Mouse (Mus musculus) gastrocnemius, postnatal 10 days (tissue): ENCODE data around the gene Mfsd8. TPM values are rescaled to one million over a fixed set of nuclear protein-coding genes. Genes with fewer than 3 reads are reported as not detected.
"Not testable (repeated sequence)": the region's sequence is repeated elsewhere in the genome, so short reads cannot be mapped to it uniquely, and the experiment has no call there.

Experiments
- DNase-seq: peaks from one replicate; pipeline ENCODE4 v3.0.0; 2021; ENCODE audit warnings: mixed read lengths
- long read RNA-seq, 2 experiments: library from polyadenylated mRNA; stranded (forward); transcript quantifications; one replicate each; pipeline ENCODE4 v2.0.0; 2021
- total RNA-seq, 2 experiments: library from RNA; stranded (reverse); gene quantifications; 2 replicates each; pipeline ENCODE4 v1.2.3; 2021

Gene Mfsd8
- total RNA-seq: 10 to 100 TPM; 12.1 to 12.4 TPM
- long read RNA-seq, experiment 1, transcript Mfsd8-201 (12 exons, 3,151 nt): major isoform, 7 of 11 reads
- long read RNA-seq, experiment 1, partial matches to known transcripts: 1 of 11 reads
- long read RNA-seq, experiment 1, other reads (novel, unspliced or antisense): 3 of 11 reads
- long read RNA-seq, experiment 2, transcript Mfsd8-201 (12 exons, 3,151 nt): major isoform, 18 of 28 reads
- long read RNA-seq, experiment 2, partial matches to known transcripts: 0 of 28 reads
- long read RNA-seq, experiment 2, other reads (novel, unspliced or antisense): 10 of 28 reads

GRCm38 (mm10) chr3:40846473-40846956, at the start of gene Mfsd8:
Gene Mfsd8, minus strand, starts transcription at chr3:40846886.
- DNase-seq: peak; percentile 89

GRCm38 (mm10) chr3:40894336-40894735, 47.6 kb upstream of the Mfsd8 start:
- peak; percentile 27 for DNase-seq

DNA sequence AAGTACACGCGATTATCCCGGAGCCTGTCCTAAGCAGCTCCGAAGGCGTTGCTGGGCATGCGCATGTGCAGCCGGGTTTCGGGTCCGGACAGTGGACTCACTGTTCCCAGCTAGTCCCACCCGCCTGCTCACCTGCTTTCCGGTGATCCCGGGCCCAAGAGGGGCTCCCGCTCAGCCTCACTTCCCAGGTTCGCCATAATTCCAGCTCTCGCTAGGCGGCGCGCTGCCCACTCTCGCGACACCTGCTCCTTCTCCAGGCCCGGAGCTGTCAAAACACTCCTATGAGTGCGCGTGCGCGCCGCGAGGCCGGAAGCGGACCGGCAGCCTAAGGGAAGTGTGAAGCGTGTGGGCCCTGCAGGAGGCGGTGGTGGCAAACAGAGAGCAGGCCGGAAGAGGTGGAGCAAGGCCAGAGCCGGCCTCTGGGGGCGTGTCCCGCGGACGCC, 47.2 kb upstream of the Mfsd8 start:
- peak; percentile 95 for DNase-seq

DNA sequence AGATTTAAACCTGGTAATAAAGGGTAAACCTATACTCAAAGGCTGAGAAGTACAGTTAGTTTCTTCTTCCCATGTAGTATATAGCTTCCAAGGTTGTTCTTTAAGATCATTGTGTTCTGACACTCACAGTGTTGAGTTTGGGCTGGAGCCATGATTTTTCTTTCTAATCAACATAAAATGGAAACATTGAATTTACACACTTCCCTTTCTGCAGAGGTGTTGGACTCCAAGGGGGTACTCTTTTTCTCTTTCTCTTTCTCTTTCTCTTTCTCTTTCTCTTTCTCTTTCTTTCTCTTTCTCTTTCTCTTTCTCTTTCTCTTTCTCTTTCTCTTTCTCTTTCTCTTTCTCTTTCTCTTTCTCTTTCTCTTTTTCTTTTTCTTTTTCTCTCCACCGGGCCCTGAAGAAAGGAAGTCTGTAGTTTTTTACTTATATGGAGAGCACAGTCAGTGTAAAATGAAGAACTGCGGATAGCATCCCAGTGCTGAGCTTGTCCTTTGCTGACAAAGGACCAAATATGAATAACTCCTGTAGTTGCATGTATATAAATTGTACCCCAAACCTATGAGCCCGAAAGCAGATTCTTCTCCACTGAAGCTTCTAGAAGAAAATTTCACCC, 6.5 kb upstream of the Mfsd8 start:
- DNase-seq: not testable (repeated sequence)

DNA sequence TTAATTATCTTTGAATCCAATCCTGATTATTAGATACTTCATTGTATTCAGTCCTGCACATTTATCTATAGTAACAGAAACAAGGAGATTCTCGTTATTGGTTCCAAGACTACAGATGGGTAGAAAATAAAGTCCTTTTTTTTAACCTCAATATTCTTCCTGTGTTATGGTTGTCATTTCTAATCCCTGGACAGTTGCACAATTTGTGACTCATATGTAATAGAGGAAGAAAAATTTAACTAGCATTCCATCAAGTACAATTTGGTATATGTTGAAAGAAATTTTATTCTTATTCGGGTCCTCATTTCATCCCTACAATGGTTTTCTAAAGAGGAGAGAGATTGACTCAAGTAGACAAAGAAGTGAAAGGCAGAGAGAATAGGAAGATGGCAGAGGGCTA, 1.2 kb upstream of the Mfsd8 start:
- DNase-seq: not testable (repeated sequence)

GRCm38 (mm10) chr3:40847018-40847417, 332 bp upstream of the Mfsd8 start:
- peak; percentile 20 for DNase-seq

GRCm38 (mm10) chr3:40846957-40847017, 101 bp upstream of the Mfsd8 start, which contains the start of gene Abhd18:
Gene Abhd18, plus strand, starts transcription at chr3:40846970.
- not testable (repeated sequence) for DNase-seq

DNA sequence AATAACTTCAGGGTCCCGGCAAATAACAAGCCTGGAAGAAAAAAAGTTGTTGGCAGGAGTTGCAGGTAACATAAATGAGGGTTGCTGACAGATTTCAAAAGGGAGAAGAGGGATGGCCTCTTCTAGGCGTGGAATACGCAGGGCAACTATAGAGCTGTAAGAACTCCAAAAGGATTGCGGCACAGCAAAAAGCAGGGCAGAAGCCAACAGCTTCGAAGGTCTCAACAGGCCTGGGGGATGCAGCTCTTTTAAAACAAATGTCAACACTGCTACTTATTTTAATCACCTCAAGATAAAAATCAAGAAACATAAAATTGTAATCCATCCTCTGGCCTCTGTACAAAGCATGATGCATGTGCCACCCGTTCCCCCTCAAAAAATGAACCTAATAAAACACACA, 1.2 kb downstream of the Mfsd8 start:
- not testable (repeated sequence) for DNase-seq

- DNase-seq: no peak
Measured at GRCm38 (mm10) chr3:40813275-40813674, 33.4 kb downstream of the Mfsd8 start.

- DNase-seq: no peak
Measured at GRCm38 (mm10) chr3:40809894-40810293, 36.8 kb downstream of the Mfsd8 start.

DNA sequence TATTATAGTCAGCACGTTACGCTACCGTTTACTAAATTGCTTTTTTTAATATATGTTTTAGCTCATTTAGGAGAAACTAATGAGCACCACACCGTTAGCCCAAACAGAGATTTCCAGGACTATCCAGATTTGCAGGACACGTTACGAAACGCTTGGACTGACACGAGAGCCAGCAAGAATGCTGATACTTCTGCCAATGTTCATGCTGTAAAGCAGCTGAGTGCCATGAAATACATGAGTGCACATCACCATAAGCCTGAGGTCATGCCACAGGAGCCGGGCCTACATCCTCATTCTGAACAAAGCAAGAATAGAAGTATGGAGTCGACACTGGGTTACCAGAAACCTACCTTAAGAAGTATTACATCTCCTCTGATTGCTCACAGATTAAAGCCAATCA, 38.0 kb downstream of the Mfsd8 start:
- DNase-seq: no peak

DNA sequence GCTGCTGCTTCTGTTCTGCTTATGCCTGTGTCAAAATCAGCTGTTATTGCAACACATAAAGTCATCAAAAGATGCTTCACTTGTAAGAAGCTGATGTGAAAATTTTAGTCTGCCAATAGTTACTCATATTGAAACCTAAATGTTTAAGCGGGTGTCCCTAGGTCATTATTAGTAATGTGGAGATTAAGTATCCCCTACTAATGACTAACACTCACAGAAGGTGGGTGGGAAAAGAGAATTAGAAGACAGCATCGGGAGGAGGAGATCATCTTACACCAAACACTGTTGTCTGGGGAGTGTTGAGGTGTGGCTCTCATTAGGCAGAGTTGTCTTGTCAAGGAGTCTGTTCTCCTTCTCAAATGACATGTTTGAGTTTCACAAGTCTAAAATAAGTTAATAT, 39.8 kb downstream of the Mfsd8 start:
- no peak for DNase-seq

GRCm38 (mm10) chr3:40800373-40800823, 46.3 kb downstream of the Mfsd8 start:
- DNase-seq: peak; percentile 53

DNA sequence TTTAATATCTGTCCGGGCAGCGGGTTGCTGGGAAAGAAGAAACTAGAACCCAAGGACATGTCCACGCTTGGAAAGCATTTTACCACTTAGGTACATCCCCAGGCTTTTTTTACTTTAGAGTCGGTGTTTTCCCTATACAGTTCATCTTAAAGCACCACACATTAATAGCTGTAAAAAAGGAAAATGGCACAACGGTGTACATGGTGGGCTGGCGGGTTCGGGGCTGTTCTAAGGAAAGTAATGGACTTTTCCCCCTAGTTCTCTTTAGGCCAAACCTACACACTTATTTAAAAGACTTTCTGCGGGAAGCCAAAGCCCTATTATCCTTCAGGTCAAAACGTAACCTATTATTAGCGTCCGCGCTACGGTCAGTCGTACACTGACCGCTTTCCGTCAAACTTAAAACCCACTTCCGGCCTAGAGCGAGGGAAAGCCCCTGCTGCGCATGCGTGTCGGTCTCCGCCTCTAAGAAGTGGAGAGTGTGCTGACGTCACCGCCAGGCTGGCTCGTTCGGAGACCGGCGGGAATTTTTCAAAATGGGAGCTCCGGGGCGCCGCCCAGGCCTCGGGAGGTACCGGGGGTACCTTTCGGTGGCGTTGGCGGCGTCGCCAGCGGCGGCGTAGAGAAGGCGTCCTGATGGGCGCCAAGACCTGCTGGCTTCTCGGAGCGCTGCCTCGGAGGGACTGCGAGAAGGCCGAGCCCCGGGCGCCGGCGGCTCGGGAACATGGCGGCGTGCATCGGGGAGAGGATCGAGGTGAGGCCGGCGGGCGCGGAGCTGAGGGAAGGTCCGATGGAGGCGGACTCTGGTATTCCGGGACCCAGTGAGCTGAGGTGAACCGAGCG, 46.9 kb downstream of the Mfsd8 start, which contains the start of gene Plk4:
TSS of gene Plk4 (plus strand) at position 490 of the 843 bp plus-strand sequence.
- peak; percentile 98 for DNase-seq

- no peak for DNase-seq
Measured at GRCm38 (mm10) chr3:40798500-40798899, 48.2 kb downstream of the Mfsd8 start.

DNA sequence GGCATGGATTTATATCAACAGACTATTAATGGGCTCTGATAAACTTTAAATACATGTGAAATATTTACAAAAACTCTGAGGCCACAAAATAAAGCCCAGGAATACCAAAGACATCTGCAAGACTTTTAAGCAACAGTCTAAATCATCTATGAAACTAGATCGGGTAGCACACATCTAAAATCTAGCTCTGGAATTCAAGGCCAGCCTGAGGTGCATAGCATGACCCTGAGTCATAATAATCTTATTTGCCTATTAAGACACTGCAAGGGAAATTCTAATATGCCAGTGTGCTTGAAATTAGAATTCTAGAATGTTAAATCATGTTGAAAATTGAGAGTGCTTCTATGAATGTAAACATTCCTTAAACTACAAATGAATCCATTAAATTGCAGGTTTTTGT, 48.6 kb downstream of the Mfsd8 start:
- DNase-seq: no peak

- no peak for DNase-seq
Measured at GRCm38 (mm10) chr3:40793783-40794182, 52.9 kb downstream of the Mfsd8 start.

Other genes starting within 250 kb of the Mfsd8 start
- gene Slc25a31, start 138.0 kb downstream of the Mfsd8 start, total RNA-seq: not detected
- gene Hspa4l, start 102.4 kb downstream of the Mfsd8 start, total RNA-seq: 1 to 10 TPM; 7.3 to 9.0 TPM
- gene Plk4, start 46.9 kb downstream of the Mfsd8 start, total RNA-seq: 10 to 100 TPM in 1 of 2 experiments, 1 to 10 TPM in 1; 4.3 to 15.4 TPM
- gene Abhd18, start 84 bp upstream of the Mfsd8 start, total RNA-seq: 10 to 100 TPM; 11.0 to 11.6 TPM
- under 1 TPM in 1 of 2 experiments, not detected in 1; 0.18 TPM for gene 1700034I23Rik, start 55.7 kb upstream of the Mfsd8 start, total RNA-seq
- gene Larp1b, start 102.9 kb upstream of the Mfsd8 start, total RNA-seq: 10 to 100 TPM; 57.5 to 67.2 TPM
- gene Pgrmc2, start 236.2 kb upstream of the Mfsd8 start, total RNA-seq: 10 to 100 TPM; 31.2 to 36.9 TPM